Mouse (Mus musculus) limb, embryonic 11.5 days (tissue): ENCODE results near the gene Bcas3. TPM values are rescaled to one million over a fixed set of nuclear protein-coding genes. Genes with fewer than 3 reads are reported as not detected.

ENCODE experiments used
- ATAC-seq: fragments of 200-750 bp; cut with Nextera tagmentation; 2 replicates; pipeline ENCODE4 v1.8.0; 2017; ENCODE audit warnings: low read depth; ENCODE audit not compliant: insufficient number of reproducible peaks, low FRiP score, low TSS enrichment
- DNase-seq: peaks from one replicate; pipeline ENCODE4 v3.0.0-alpha.2; 2015; ENCODE audit warnings: low spot score
- H3K27ac ChIP-seq: fragments of 300-500 bp; sonication (generic); replicated peaks from 2 replicates; pipeline ENCODE4 v1.5.1; 2014; ENCODE audit warnings: low read depth, mild to moderate bottlenecking, low read length
- H3K27me3 ChIP-seq: fragments of 300-500 bp; sonication (generic); 2 replicates; pipeline ENCODE4 v1.6.1; 2014; ENCODE audit warnings: mild to moderate bottlenecking, low read length, mixed read lengths; ENCODE audit not compliant: control insufficient read depth, insufficient read depth
- H3K36me3 ChIP-seq: fragments of 300-500 bp; sonication (generic); 2 replicates; pipeline ENCODE4 v1.6.1; 2014; ENCODE audit warnings: mild to moderate bottlenecking, low read length, moderate library complexity, mixed read lengths; ENCODE audit not compliant: control insufficient read depth, insufficient read depth
- H3K4me1 ChIP-seq: fragments of 300-500 bp; sonication (generic); 2 replicates; pipeline ENCODE4 v1.6.1; 2014; ENCODE audit warnings: low read length, mixed read lengths; ENCODE audit not compliant: control insufficient read depth, insufficient read depth
- H3K4me2 ChIP-seq: fragments of 300-500 bp; sonication (generic); 2 replicates; pipeline ENCODE4 v1.6.1; 2014; ENCODE audit warnings: low read depth, mild to moderate bottlenecking, moderate library complexity; ENCODE audit not compliant: severe bottlenecking
- H3K4me3 ChIP-seq: fragments of 300-500 bp; sonication (generic); 2 replicates; pipeline ENCODE4 v1.5.1; 2014; ENCODE audit warnings: low read depth, low read length
- H3K9ac ChIP-seq: fragments of 300-500 bp; sonication (generic); 2 replicates; pipeline ENCODE4 v1.6.1; 2014; ENCODE audit warnings: mild to moderate bottlenecking, low read length
- H3K9me3 ChIP-seq: fragments of 300-500 bp; sonication (generic); 2 replicates; pipeline ENCODE4 v1.6.1; 2016; ENCODE audit warnings: low read length; ENCODE audit not compliant: control insufficient read depth
- WGBS: fragments of 180-500 bp; shearing (Covaris S2); extraction: QIAGEN DNeasy Blood & Tissue Kit; methylation state at CpG from one replicate; pipeline ENCODE4 v1.1.7; 2014; 5-methylcytosine and 5-hydroxymethylcytosine counted together
- polyA plus RNA-seq: library from polyadenylated mRNA; unstranded; fragments of >200 nt; fragmentation: Nextera tagmentation; extraction: Ambion mirVana; gene quantifications from 2 replicates; pipeline ENCODE4 v1.2.1, GENCODE M21; 2014

The Bcas3 gene
- polyA plus RNA-seq, 1 experiment from 2014 or later, result 34.0 TPM

- WGBS, result 80% methylated on average over 3 of the region's 3 CpGs
- H3K9ac ChIP-seq, result no peak overlapping the region
- no peaks in the 10 kb centered on the region for H3K27me3 ChIP-seq
- ATAC-seq, result no peak
- no peak overlapping the region for H3K4me2 ChIP-seq
- H3K27ac ChIP-seq, result no peak overlapping the region
- DNase-seq, result no peak
- H3K36me3 ChIP-seq, result no peaks in the 10 kb centered on the region
- H3K4me1 ChIP-seq, result peaks cover 5% of the 10 kb centered on the region
- H3K4me3 ChIP-seq, result no peak overlapping the region
- H3K9me3 ChIP-seq, result no peaks in the 10 kb centered on the region
Observed at GRCm38 (mm10) chr11:85572590-85572989, 219.6 kb downstream of the Bcas3 start.

DNA sequence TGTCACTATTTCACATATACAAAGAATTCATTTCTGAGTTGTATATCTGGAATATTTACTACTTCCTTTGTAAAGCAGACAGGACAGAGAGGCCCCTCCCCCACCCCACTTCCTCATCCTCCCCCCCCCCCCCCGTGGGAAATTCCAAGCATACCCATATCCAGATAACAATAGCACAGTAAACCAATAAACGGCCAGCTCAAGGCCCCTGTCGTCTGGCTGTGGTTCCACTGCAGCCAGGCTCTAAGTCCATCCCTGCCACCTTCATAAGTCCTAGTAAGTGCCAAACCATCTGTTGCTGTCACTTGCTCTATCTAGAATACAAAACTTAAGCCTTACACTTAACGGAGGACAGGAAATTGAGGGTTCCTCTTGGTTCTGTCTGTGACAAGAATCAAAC, 221.5 kb downstream of the Bcas3 start:
- no peak overlapping the region for H3K4me2 ChIP-seq
- no peaks in the 10 kb centered on the region for H3K9me3 ChIP-seq
- DNase-seq (no peak), ATAC-seq (no peak)
- peaks cover 5% of the 10 kb centered on the region for H3K4me1 ChIP-seq
- no peaks in the 10 kb centered on the region for H3K36me3 ChIP-seq
- no peak overlapping the region for H3K4me3 ChIP-seq
- H3K27ac ChIP-seq, result no peak overlapping the region
- 14% methylated on average over 4 of the region's 4 CpGs for WGBS
- H3K9ac ChIP-seq, result no peak overlapping the region
- H3K27me3 ChIP-seq, result no peaks in the 10 kb centered on the region

- WGBS, result 79% methylated on average over 15 of the region's 15 CpGs
- DNase-seq (no peak), ATAC-seq (no peak)
- Histone ChIP-seq H3K9me3 (no peaks in the 10 kb centered on the region), H3K27me3 (no peaks in the 10 kb centered on the region), H3K4me3 (no peak overlapping the region), H3K4me1 (0 out of 2 replicates have a peak, but pooled peaks cover 2% of the 10 kb centered on the region), H3K27ac (no peak overlapping the region), H3K4me2 (no peak overlapping the region), H3K9ac (no peak overlapping the region), H3K36me3 (no peaks in the 10 kb centered on the region)
Observed at GRCm38 (mm10) chr11:85577816-85578645, 225.1 kb downstream of the Bcas3 start.

DNA sequence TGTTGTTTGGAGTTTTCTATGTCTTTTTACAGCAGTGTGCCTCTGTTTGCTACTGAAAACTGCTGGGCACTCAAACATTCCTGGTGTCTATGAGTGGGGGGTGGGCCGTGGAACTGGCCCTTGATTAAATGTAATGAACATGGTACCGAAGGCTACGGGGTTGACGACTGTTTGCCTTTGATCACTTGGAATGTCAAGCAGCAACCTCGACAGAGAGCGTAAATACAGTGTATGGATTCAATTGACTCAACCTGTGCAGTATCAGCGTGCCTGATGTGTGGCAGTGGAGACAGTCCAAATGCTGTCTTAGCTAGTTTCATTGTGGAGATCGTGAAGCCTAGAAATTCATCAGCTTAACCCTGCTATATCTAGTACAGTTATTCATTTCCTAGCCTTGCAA, 231.1 kb downstream of the Bcas3 start:
- 10% methylated on average over 8 of the region's 8 CpGs for WGBS

DNA sequence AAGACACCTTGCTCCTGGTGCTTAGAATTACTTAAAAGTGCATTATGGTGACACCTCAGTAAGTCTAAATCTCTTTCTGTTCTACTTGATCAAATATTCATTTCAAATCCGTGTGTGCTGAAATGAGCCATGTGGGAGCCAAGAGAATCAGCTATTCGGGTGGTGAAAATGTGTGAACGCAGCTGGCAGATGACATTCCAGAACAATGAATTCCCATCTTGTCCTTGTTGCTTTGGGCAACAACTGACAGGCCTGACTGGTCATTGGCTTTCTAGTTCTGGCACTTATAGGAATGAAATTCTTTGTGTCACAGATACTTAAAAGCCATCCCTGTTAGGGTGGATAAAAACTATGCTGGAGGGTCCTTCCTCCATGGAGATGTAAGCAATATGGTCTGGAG, 240.7 kb downstream of the Bcas3 start:
- Histone ChIP-seq H3K9me3 (no peaks in the 10 kb centered on the region), H3K36me3 (no peaks in the 10 kb centered on the region), H3K27ac (no peak overlapping the region), H3K9ac (no peak overlapping the region), H3K4me3 (no peak overlapping the region), H3K4me1 (no peaks in the 10 kb centered on the region), H3K27me3 (no peaks in the 10 kb centered on the region), H3K4me2 (no peak overlapping the region)
- no peak for ATAC-seq
- 85% methylated on average over 3 of the region's 3 CpGs for whole genome bisulfite sequencing
- DNase-seq, result no peak

More for the DNA sequence above, 231.1 kb downstream of the Bcas3 start:
- Histone ChIP-seq H3K9ac (no peak overlapping the region), H3K27ac (no peak overlapping the region), H3K4me2 (no peak overlapping the region), H3K9me3 (no peaks in the 10 kb centered on the region), H3K36me3 (no peaks in the 10 kb centered on the region), H3K27me3 (no peaks in the 10 kb centered on the region), H3K4me1 (peaks cover 6% of the 10 kb centered on the region; the same call in 1 of the 2 replicates), H3K4me3 (no peak overlapping the region)
- DNase-seq, result peak; percentile 42
- ATAC-seq, result no peak

DNA sequence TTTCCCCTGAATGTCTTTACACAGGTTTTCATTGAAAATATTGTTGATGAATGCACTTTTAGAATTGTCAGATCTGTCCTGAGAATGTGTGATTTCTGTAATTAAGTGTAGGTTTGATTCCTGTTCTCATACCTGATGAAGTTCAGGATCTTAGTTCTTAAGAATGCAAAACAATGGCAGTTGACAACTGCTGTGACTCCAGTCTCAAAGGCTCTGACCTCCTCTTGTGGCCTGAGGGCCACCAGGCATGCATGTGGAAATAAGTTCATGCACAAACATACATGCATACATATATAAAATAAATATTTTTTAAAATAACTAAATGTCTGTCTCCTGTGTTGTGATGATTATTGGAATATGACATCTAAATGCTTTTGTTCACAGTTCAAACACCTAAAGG, 246.3 kb downstream of the Bcas3 start:
- Histone ChIP-seq H3K4me3 (no peak overlapping the region), H3K9ac (no peak overlapping the region)

GRCm38 (mm10) chr11:85603546-85604322, 250.8 kb downstream of the Bcas3 start:
- Histone ChIP-seq H3K4me1 (no peaks in the 10 kb centered on the region), H3K36me3 (no peaks in the 10 kb centered on the region), H3K27me3 (no peaks in the 10 kb centered on the region), H3K4me2 (no peak overlapping the region), H3K9ac (no peak overlapping the region), H3K27ac (no peak overlapping the region), H3K4me3 (no peak overlapping the region), H3K9me3 (no peaks in the 10 kb centered on the region)
- 94% methylated on average over 3 of the region's 3 CpGs for WGBS
- DNase-seq, result no peak
- no peak for ATAC-seq

More for the DNA sequence above, 246.3 kb downstream of the Bcas3 start:
- Histone ChIP-seq H3K27ac (no peak overlapping the region), H3K9me3 (no peaks in the 10 kb centered on the region), H3K27me3 (no peaks in the 10 kb centered on the region), H3K4me2 (no peak overlapping the region), H3K4me1 (no peaks in the 10 kb centered on the region), H3K36me3 (no peaks in the 10 kb centered on the region)
- ATAC-seq (no peak), DNase-seq (no peak)

DNA sequence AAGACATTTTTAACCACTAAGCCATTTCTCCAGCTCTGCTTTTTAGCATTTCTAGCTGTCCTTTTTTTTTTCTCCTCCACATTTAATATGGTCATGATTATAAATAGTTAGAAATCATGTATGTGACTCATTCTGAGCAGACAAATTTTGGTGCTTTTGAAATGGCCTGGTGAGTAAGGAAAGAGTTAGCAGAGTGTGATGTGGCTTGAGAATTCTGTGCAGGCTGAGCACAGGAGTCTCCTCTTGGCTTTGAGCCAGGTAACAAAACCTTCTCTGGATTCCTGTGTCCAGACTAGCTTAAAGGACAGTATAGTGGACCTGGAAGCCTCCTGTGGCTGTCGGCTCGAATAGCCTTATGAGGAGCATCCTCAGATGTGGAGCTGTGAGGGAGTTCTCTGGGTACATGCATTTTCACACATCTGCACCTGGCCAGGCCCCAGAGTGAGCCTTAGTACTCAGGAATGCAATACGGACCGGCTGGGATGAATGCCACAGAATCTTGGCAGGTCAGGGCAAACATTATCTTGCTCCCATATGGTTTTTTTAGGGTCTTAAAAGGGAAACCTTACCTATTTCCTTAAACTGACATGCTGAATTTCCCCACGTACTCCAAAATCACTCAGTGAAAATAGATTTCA, 256.5 kb downstream of the Bcas3 start:
- H3K9me3 ChIP-seq, result no peaks in the 10 kb centered on the region

More for the DNA sequence above, 256.5 kb downstream of the Bcas3 start:
- Histone ChIP-seq H3K9ac (no peak overlapping the region), H3K27me3 (no peaks in the 10 kb centered on the region), H3K4me3 (no peak overlapping the region), H3K27ac (no peak overlapping the region), H3K4me1 (0 out of 2 replicates have a peak, but pooled peaks cover 2% of the 10 kb centered on the region), H3K36me3 (no peaks in the 10 kb centered on the region), H3K4me2 (no peak overlapping the region)
- ATAC-seq (no peak), DNase-seq (no peak)
- WGBS, result 59% methylated on average over 5 of the region's 5 CpGs
